Mouse (Mus musculus) G1E (cell line): Measurements from ENCODE around the gene Endod1. TPM values are rescaled to one million over a fixed set of nuclear protein-coding genes. Genes with fewer than 3 reads are reported as not detected.

Source experiments
- ATAC-seq: 2 replicates; pipeline ENCODE4 v1.8.0; 2016; ENCODE audit warnings: mild to moderate bottlenecking; ENCODE audit not compliant: insufficient number of reproducible peaks, poor library complexity, low FRiP score, severe bottlenecking; ENCODE audit errors: extremely low read depth
- DNase-seq: peaks from one replicate; pipeline ENCODE4 v3.0.0; 2012; ENCODE audit warnings: low spot score
- H3K27me3 ChIP-seq: 2 replicates; pipeline ENCODE4 v1.6.1; 2012; ENCODE audit warnings: mild to moderate bottlenecking, low read length, inconsistent platforms; ENCODE audit not compliant: insufficient read depth
- H3K36me3 ChIP-seq: replicated peaks from 2 replicates; pipeline ENCODE3; 2012; ENCODE audit warnings: mild to moderate bottlenecking, inconsistent platforms
- H3K4me1 ChIP-seq: 2 replicates; pipeline ENCODE4 v1.6.1; 2012; ENCODE audit warnings: low read depth, low read length, inconsistent platforms, mixed read lengths; ENCODE audit not compliant: insufficient read depth
- H3K4me3 ChIP-seq: 2 replicates; pipeline ENCODE4 v1.5.1; 2012; ENCODE audit warnings: low read depth, mild to moderate bottlenecking, inconsistent platforms, low read length, moderate library complexity, mixed read lengths
- H3K9me3 ChIP-seq: replicated peaks from 2 replicates; pipeline ENCODE4 v1.6.1; 2012; ENCODE audit warnings: inconsistent platforms
- CTCF ChIP-seq: IDR thresholded peaks from 2 replicates; pipeline ENCODE4 v1.5.1; 2012; ENCODE audit warnings: low read depth, low read length, inconsistent platforms, mixed read lengths
- GATA1 ChIP-seq: IDR thresholded peaks from 2 replicates; pipeline ENCODE4 v1.6.1; 2012; ENCODE audit warnings: borderline replicate concordance, low read length, inconsistent platforms, mixed read lengths
- GATA2 ChIP-seq: IDR thresholded peaks from 2 replicates; pipeline ENCODE4 v1.6.1; 2012; ENCODE audit warnings: low read depth, low read length, inconsistent platforms, borderline replicate concordance
- POLR2AphosphoS5 ChIP-seq: IDR thresholded peaks from 2 replicates; pipeline ENCODE4 v1.6.1; 2012; ENCODE audit warnings: low read depth, low read length, inconsistent platforms; ENCODE audit not compliant: insufficient replicate concordance
- TAL1 ChIP-seq: conservative IDR thresholded peaks from 2 replicates; pipeline ENCODE4 v1.6.1; 2012; ENCODE audit warnings: low read depth, low read length, inconsistent platforms, mixed read lengths
- polyA plus RNA-seq: library from polyadenylated mRNA; stranded (reverse); fragments of >175 nt; gene quantifications from 2 replicates; pipeline ENCODE4 v1.2.3, GENCODE M21; 2012
- total RNA-seq, 2 experiments: library from RNA; stranded (forward) in 1 of 2; stranded (reverse) in 1 of 2; fragments of 200-1000 nt in 1 of 2; fragments of >200 nt in 1 of 2; fragmentation: Nextera tagmentation in 1 of 2; gene quantifications; 2 replicates each; pipeline ENCODE4 v1.2.3; 2014 to 2017

Gene Endod1
- total and polyA plus RNA-seq, 3 experiments, result 5.1 to 26.7 (median 7.5) TPM

GRCm38 (mm10) chr9:14367850-14368249, 13.5 kb downstream of the Endod1 start:
- Histone ChIP-seq H3K36me3 (peaks cover 45% of the 10 kb centered on the region), H3K4me1 (peaks cover 70% of the 10 kb centered on the region), H3K9me3 (peaks cover 7% of the 10 kb centered on the region), H3K27me3 (no peaks in the 10 kb centered on the region), H3K4me3 (no peak overlapping the region)
- TF ChIP-seq GATA2 (no peak), GATA1 (no peak), POLR2AphosphoS5 (no peak), TAL1 (no peak), CTCF (no peak)
- ATAC-seq, result peak; percentile 66
- DNase-seq, result no peak

- no peak for ATAC-seq
- Histone ChIP-seq H3K27me3 (no peaks in the 10 kb centered on the region), H3K4me1 (peaks cover 59% of the 10 kb centered on the region), H3K9me3 (peaks cover 7% of the 10 kb centered on the region), H3K4me3 (no peak overlapping the region), H3K36me3 (peaks cover 50% of the 10 kb centered on the region)
- no peak for DNase-seq
- no peak for TF ChIP-seq TAL1
- no peak for TF ChIP-seq GATA2
- no peak for TF ChIP-seq GATA1
- TF ChIP-seq CTCF, result no peak
- TF ChIP-seq POLR2AphosphoS5, result no peak
Observed at GRCm38 (mm10) chr9:14365481-14366125, 15.7 kb downstream of the Endod1 start.

GRCm38 (mm10) chr9:14364719-14365118, 16.6 kb downstream of the Endod1 start:
- H3K4me1 ChIP-seq, result peaks cover 51% of the 10 kb centered on the region
- H3K4me3 ChIP-seq, result no peak overlapping the region
- DNase-seq (no peak), ATAC-seq (no peak)
- no peaks in the 10 kb centered on the region for H3K27me3 ChIP-seq
- H3K36me3 ChIP-seq, result peaks cover 53% of the 10 kb centered on the region
- no peak for TF ChIP-seq GATA2
- no peak for TF ChIP-seq GATA1
- TF ChIP-seq POLR2AphosphoS5, result no peak
- TF ChIP-seq CTCF, result no peak
- TF ChIP-seq TAL1, result no peak
- peaks cover 7% of the 10 kb centered on the region for H3K9me3 ChIP-seq

GRCm38 (mm10) chr9:14363540-14363939, 17.8 kb downstream of the Endod1 start:
- peaks cover 39% of the 10 kb centered on the region for H3K4me1 ChIP-seq
- no peaks in the 10 kb centered on the region for H3K27me3 ChIP-seq
- no peak overlapping the region for H3K4me3 ChIP-seq
- DNase-seq (no peak), ATAC-seq (no peak)
- peaks cover 46% of the 10 kb centered on the region for H3K36me3 ChIP-seq
- TF ChIP-seq POLR2AphosphoS5, result no peak
- H3K9me3 ChIP-seq, result peaks cover under 1% of the 10 kb centered on the region

GRCm38 (mm10) chr9:14362068-14362768, 19.1 kb downstream of the Endod1 start:
- Histone ChIP-seq H3K4me1 (peaks cover 30% of the 10 kb centered on the region), H3K36me3 (peaks cover 56% of the 10 kb centered on the region)
- DNase-seq, result no peak

GRCm38 (mm10) chr9:14357033-14357432, 24.3 kb downstream of the Endod1 start:
- ATAC-seq, result no peak
- Histone ChIP-seq H3K36me3 (peaks cover 58% of the 10 kb centered on the region), H3K4me3 (no peak overlapping the region), H3K27me3 (no peaks in the 10 kb centered on the region), H3K9me3 (no peaks in the 10 kb centered on the region), H3K4me1 (no peaks in the 10 kb centered on the region; the same call in 1 of the 2 replicates)
- no peak for DNase-seq
- no peak for TF ChIP-seq POLR2AphosphoS5
- no peak for TF ChIP-seq GATA2
- no peak for TF ChIP-seq GATA1
- TF ChIP-seq TAL1, result no peak
- no peak for TF ChIP-seq CTCF

More at GRCm38 (mm10) chr9:14362068-14362768, 19.1 kb downstream of the Endod1 start:
- Histone ChIP-seq H3K9me3 (no peaks in the 10 kb centered on the region), H3K27me3 (no peaks in the 10 kb centered on the region), H3K4me3 (no peak overlapping the region)
- no peak for ATAC-seq
- TF ChIP-seq GATA1, result no peak
- no peak for TF ChIP-seq POLR2AphosphoS5
- no peak for TF ChIP-seq CTCF
- TF ChIP-seq GATA2, result no peak
- no peak for TF ChIP-seq TAL1
